Mouse (Mus musculus) kidney, postnatal 0 days (tissue): Measurements from ENCODE around the gene C3. TPM values are rescaled to one million over a fixed set of nuclear protein-coding genes. Genes with fewer than 3 reads are reported as not detected.

Source experiments
- ATAC-seq: fragments of 200-750 bp; cut with Nextera tagmentation; replicated peaks from 2 replicates; pipeline ENCODE4 v1.8.0; 2017; ENCODE audit warnings: low read depth, moderate number of reproducible peaks, moderate TSS enrichment, moderate library complexity; ENCODE audit not compliant: low FRiP score
- DNase-seq: peaks from one replicate; pipeline ENCODE4 v3.0.0-alpha.2; 2016; ENCODE audit warnings: low spot score
- H3K27ac ChIP-seq: fragments of 300-500 bp; sonication (generic); 2 replicates; pipeline ENCODE4 v1.5.1; 2014; ENCODE audit warnings: mild to moderate bottlenecking
- H3K27me3 ChIP-seq: fragments of 300-500 bp; sonication (generic); 2 replicates; pipeline ENCODE4 v1.6.1; 2014; ENCODE audit warnings: low read length, mixed read lengths; ENCODE audit not compliant: insufficient read depth
- H3K36me3 ChIP-seq: fragments of 300-500 bp; sonication (generic); 2 replicates; pipeline ENCODE4 v1.6.1; 2014; ENCODE audit warnings: low read length, mixed read lengths; ENCODE audit not compliant: insufficient read depth
- H3K4me1 ChIP-seq: fragments of 300-500 bp; sonication (generic); replicated peaks from 2 replicates; pipeline ENCODE4 v1.6.1; 2014; ENCODE audit warnings: antibody characterized with exemption, low read length, mixed read lengths; ENCODE audit not compliant: insufficient read depth
- H3K4me2 ChIP-seq: fragments of 300-500 bp; sonication (generic); 2 replicates; pipeline ENCODE4 v1.6.1; 2014; ENCODE audit warnings: mild to moderate bottlenecking, low read length, moderate library complexity, mixed read lengths
- H3K4me3 ChIP-seq: fragments of 300-500 bp; sonication (generic); replicated peaks from 2 replicates; pipeline ENCODE4 v1.5.1; 2014; ENCODE audit warnings: low read depth, low read length
- H3K9ac ChIP-seq: fragments of 300-500 bp; sonication (generic); 2 replicates; pipeline ENCODE4 v1.6.1; 2014; ENCODE audit warnings: low read depth, low read length
- H3K9me3 ChIP-seq: fragments of 300-500 bp; sonication (generic); replicated peaks from 2 replicates; pipeline ENCODE4 v1.6.1; 2016; ENCODE audit warnings: low read length, inconsistent platforms, mixed read lengths
- CTCF ChIP-seq: IDR thresholded peaks from 2 replicates; pipeline ENCODE4 v1.5.1; 2016; ENCODE audit warnings: antibody characterized with exemption, low read depth, mild to moderate bottlenecking, moderate library complexity
- WGBS: fragments of 180-500 bp; shearing (Covaris S2); extraction: QIAGEN DNeasy Blood & Tissue Kit; methylation state at CpG from one replicate; pipeline ENCODE4 v1.1.7; 2014; 5-methylcytosine and 5-hydroxymethylcytosine counted together
- polyA plus RNA-seq: library from polyadenylated mRNA; unstranded; fragments of >200 nt; fragmentation: Nextera tagmentation; extraction: Ambion mirVana; gene quantifications from 2 replicates; pipeline ENCODE4 v1.2.1, GENCODE M21; 2015

C3 gene
- polyA plus RNA-seq, 1 experiment from 2014 or later = 2.9 TPM

DNA sequence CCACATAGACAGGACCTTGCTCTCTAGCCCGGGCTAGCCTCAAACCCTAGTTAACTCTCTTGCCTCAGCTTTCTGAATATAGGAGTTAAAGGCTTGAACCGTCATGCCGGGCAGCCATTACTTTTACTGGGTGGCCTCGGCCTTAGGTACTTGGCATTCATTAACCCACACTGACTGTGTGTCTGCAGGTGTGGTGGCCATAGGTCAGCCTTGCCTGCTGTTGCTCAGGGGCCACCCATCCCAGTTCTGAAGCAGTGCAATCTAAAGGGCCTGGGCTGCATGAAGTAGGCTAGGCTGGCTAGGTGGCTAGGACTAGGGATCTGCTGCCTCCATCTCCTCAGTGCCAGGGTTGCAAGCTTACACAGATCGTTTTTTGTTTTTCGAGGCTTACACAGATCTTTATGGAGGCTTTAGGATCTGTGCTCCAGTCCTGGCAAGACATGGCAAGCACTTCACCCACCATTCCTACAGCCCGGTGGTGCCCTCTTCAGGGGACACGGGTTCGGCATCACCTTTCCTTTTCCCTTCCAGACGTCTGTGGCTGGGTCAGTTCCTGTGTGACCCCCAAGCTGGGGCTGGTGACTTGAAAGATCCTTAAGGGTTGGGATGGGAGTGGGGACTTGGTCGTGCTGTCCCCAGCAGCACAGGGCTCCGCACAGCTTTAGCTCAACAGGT, 6.5 kb upstream of the C3 start:
- Histone ChIP-seq H3K4me2 (peak overlapping the region; percentile 35), H3K9me3 (no peaks in the 10 kb centered on the region), H3K27me3 (no peaks in the 10 kb centered on the region), H3K9ac (0 out of 2 replicates have a peak overlapping the region, but pooled peaks have one; percentile 23), H3K36me3 (peaks cover 24% of the 10 kb centered on the region), H3K4me3 (peak overlapping the region; percentile 14; the same call in 1 of the 2 replicates), H3K27ac (peak overlapping the region; percentile 87), H3K4me1 (0 out of 2 replicates have a peak, but pooled peaks cover 3% of the 10 kb centered on the region)
- peak; percentile 33; the same call in 1 of the 2 replicates for TF ChIP-seq CTCF
- ATAC-seq (peak; percentile 61), DNase-seq (no peak)
- WGBS = 71% methylated on average over 12 of the region's 12 CpGs

- H3K27ac ChIP-seq = peak overlapping the region; percentile 87
- DNase-seq = peak; percentile 43
- H3K36me3 ChIP-seq = peaks cover 24% of the 10 kb centered on the region
- H3K27me3 ChIP-seq = no peaks in the 10 kb centered on the region
- 29% methylated on average over 7 of the region's 7 CpGs for WGBS
- peak; percentile 93 for ATAC-seq
- H3K4me1 ChIP-seq = 0 out of 2 replicates have a peak, but pooled peaks cover 3% of the 10 kb centered on the region
- H3K9me3 ChIP-seq = no peaks in the 10 kb centered on the region
- TF ChIP-seq CTCF = no peak
- H3K9ac ChIP-seq = no peak overlapping the region
- 0 out of 2 replicates have a peak overlapping the region, but pooled peaks have one; percentile 35 for H3K4me2 ChIP-seq
- H3K4me3 ChIP-seq = 0 out of 2 replicates have a peak overlapping the region, but pooled peaks have one; percentile 14
Observed at GRCm38 (mm10) chr17:57233038-57233437, 5.1 kb upstream of the C3 start.

- no peaks in the 10 kb centered on the region for H3K27me3 ChIP-seq
- no peak overlapping the region for H3K4me3 ChIP-seq
- H3K36me3 ChIP-seq = peaks cover 17% of the 10 kb centered on the region; the same call in 1 of the 2 replicates
- TF ChIP-seq CTCF = no peak
- H3K9me3 ChIP-seq = no peaks in the 10 kb centered on the region
- ATAC-seq = no peak
- no peak overlapping the region for H3K4me2 ChIP-seq
- no peak overlapping the region for H3K9ac ChIP-seq
- WGBS = 68% methylated on average over 1 of the region's 1 CpGs
- peak overlapping the region; percentile 66; the same call in 1 of the 2 replicates for H3K27ac ChIP-seq
- H3K4me1 ChIP-seq = 0 out of 2 replicates have a peak, but pooled peaks cover 3% of the 10 kb centered on the region
- DNase-seq = no peak
Observed at GRCm38 (mm10) chr17:57232200-57232599, 4.3 kb upstream of the C3 start.

DNA sequence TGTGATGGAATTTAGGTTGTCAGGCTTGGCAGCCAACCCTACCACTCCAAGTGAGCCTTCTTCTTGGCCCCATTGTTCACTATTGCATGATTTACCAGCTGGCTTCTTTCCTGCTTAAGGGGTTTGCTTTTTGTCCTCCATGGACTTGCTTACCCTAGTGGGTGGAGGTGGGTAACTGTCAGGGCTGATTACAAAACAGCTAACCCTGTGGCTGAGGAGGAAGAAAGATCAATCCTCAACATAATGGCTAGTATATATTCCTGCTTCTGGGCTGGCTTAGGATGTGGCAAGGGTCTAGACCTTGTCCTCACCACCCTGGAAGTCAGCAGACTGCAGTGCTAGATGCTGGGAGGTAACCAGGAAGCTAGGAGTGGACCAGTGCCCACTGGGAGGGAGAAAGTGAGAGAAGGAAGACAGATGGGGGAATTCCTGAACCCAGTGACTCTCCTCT, 3.4 kb upstream of the C3 start:
- TF ChIP-seq CTCF = no peak
- peaks cover 9% of the 10 kb centered on the region; the same call in 1 of the 2 replicates for H3K36me3 ChIP-seq
- ATAC-seq = no peak

GRCm38 (mm10) chr17:57230728-57231125, 2.8 kb upstream of the C3 start:
- Histone ChIP-seq H3K9me3 (no peaks in the 10 kb centered on the region), H3K9ac (no peak overlapping the region), H3K4me2 (no peak overlapping the region), H3K36me3 (peaks cover 5% of the 10 kb centered on the region; the same call in 1 of the 2 replicates), H3K4me1 (0 out of 2 replicates have a peak, but pooled peaks cover 3% of the 10 kb centered on the region), H3K4me3 (no peak overlapping the region), H3K27me3 (no peaks in the 10 kb centered on the region), H3K27ac (no peak overlapping the region)
- TF ChIP-seq CTCF = no peak
- 53% methylated on average over 6 of the region's 6 CpGs for WGBS
- DNase-seq = no peak
- ATAC-seq = no peak

More for the DNA sequence above, 3.4 kb upstream of the C3 start:
- Histone ChIP-seq H3K4me2 (no peak overlapping the region), H3K4me1 (0 out of 2 replicates have a peak, but pooled peaks cover 3% of the 10 kb centered on the region), H3K27me3 (no peaks in the 10 kb centered on the region), H3K9me3 (no peaks in the 10 kb centered on the region), H3K27ac (no peak overlapping the region), H3K9ac (no peak overlapping the region), H3K4me3 (no peak overlapping the region)
- DNase-seq = no peak

GRCm38 (mm10) chr17:57229851-57230727, 2.2 kb upstream of the C3 start:
- WGBS = 73% methylated on average over 15 of the region's 15 CpGs
- TF ChIP-seq CTCF = no peak
- no peak overlapping the region for H3K27ac ChIP-seq
- DNase-seq (no peak), ATAC-seq (no peak)
- H3K9me3 ChIP-seq = no peaks in the 10 kb centered on the region
- H3K4me3 ChIP-seq = no peak overlapping the region
- no peaks in the 10 kb centered on the region for H3K27me3 ChIP-seq
- H3K36me3 ChIP-seq = 0 out of 2 replicates have a peak, but pooled peaks cover 2% of the 10 kb centered on the region
- H3K9ac ChIP-seq = no peak overlapping the region
- H3K4me2 ChIP-seq = no peak overlapping the region
- H3K4me1 ChIP-seq = 0 out of 2 replicates have a peak, but pooled peaks cover 3% of the 10 kb centered on the region
